Mouse (Mus musculus) mouse embryonic stem cell (cell line): Measurements from ENCODE around the gene Gm20388.
"Not testable (repeated sequence)": the region's sequence is repeated elsewhere in the genome, so short reads cannot be mapped to it uniquely, and the experiment has no call there.

Experiments used
- in situ Hi-C, 2 experiments: fragments of 300-500 bp; cut with MboI; formaldehyde crosslinking; loops; 1 replicate in 1 of 2; 3 replicates in 1 of 2; pipeline ENCODE4 v1.14.3; 2019 to 2020; ENCODE audit warnings: low sequenced_read_pairs in 2 of 2, low pct_unique_long_range_greater_than_20kb in 1 of 2, mixed read lengths in 1 of 2; ENCODE audit not compliant: unreplicated experiment in 1 of 2

Gene Gm20388

DNA sequence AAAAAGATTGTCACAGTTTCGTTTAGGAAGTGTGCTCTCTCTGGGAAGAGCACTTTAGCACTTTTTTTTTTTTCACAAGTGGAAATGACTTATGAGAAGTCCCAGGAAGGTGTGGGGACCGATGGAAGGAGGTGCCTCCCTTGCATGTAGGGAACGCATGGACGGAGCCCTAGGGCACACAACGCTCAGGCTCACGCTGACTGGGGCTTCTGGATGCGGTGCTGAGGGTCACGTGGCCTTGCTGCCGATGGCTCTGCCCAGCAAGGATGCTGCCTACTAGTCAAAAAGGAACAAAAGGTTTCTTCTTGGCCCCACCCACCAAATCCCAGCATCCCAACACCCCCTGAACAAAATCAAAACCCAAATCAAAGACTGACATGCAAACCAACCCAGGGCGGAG lies 2718.7 kb downstream of the Gm20388 start:
- in situ Hi-C loops = no loop called here

GRCm38 (mm10) chr8:122630696-122631095 lies 2720.1 kb downstream of the Gm20388 start:
- in situ Hi-C loops = no loop called here

DNA sequence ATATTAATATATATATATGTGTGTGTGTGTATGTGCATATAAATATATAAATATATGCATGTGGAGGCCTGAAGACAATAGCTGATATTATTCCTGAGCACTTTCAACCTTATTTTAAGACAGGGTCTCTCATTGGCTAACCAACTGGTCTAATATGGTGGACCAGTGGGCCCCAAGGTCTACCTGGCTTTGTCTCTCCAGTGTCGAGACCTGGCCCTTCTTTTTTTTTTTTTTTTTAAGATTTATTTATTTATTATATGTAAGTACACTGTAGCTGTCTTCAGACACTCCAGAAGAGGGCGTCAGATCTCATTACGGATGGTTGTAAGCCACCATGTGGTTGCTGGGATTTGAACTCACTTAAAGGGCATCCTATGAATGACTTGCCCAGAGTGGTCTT lies 2721.5 kb downstream of the Gm20388 start:
- in situ Hi-C loops = not testable (repeated sequence)

GRCm38 (mm10) chr8:122633205-122633604 lies 2722.6 kb downstream of the Gm20388 start:
- in situ Hi-C loops = no loop called here

GRCm38 (mm10) chr8:122635878-122636802 lies 2725.5 kb downstream of the Gm20388 start:
- in situ Hi-C loops = no loop called here

- in situ Hi-C loops = no loop called here
Measured at GRCm38 (mm10) chr8:122636803-122637175, 2726.1 kb downstream of the Gm20388 start.

- in situ Hi-C loops = no loop called here
Measured at GRCm38 (mm10) chr8:122637230-122637629, 2726.6 kb downstream of the Gm20388 start.

- in situ Hi-C loops = no loop called here
Measured at GRCm38 (mm10) chr8:122638601-122639000, 2728.0 kb downstream of the Gm20388 start.

DNA sequence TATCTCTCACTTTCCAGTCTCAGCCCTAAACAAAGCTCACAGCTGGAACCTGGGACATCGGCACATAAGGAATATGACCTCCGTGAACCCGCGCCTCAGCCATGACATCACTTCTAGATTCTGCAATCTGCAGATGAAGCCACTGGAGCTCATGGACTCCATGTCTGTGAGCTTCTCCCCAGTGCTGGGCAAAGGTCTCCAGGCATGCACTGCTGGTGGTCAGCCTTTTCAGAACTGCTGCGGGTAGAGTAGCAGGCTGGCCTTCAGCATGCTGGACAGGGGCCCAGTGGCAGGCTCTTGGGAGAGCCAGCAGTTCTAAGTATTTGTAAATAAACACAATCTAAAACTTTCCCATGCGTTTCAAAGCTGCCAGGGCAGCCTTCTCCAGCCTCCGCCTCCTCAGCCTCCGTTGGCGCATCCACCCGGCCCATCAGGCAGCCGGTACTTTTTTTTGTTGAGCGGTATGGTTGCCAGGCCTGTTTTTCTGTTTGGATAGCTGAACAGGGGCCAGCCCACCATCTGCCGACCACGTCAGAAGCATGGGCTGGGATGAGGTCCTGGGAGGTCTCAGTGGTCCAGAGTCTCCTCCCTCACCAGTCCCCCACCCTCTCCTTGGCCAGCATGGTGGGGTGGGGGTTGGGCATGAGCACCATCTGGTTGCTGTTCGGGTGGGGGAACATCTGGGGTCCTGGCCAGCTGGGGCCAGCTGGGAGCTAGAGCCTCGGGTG lies 2729.0 kb downstream of the Gm20388 start:
- in situ Hi-C loops = no loop called here

DNA sequence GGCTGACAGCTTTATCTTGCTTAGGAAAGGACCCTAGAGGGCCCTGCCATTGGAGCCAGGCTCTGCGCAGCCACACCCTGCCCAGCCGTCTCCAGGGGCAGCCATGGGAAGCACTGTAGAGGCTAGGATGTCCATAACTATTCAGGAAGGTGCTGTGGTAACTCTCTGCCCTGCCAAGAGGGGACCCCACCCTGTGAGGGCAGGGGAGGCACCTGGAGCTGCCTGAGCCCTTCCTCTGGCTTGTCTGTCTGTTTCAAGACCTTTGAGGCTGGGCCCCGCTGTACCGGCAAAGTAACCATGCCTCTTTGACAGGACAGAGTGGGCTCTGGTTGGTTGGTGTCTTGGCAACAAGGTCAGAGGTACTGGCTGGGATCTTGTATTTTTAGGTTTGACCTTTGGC lies 2730.2 kb downstream of the Gm20388 start:
- in situ Hi-C loops = no loop called here

- in situ Hi-C loops = no loop called here
Measured at GRCm38 (mm10) chr8:122641406-122641805, 2730.8 kb downstream of the Gm20388 start.

DNA sequence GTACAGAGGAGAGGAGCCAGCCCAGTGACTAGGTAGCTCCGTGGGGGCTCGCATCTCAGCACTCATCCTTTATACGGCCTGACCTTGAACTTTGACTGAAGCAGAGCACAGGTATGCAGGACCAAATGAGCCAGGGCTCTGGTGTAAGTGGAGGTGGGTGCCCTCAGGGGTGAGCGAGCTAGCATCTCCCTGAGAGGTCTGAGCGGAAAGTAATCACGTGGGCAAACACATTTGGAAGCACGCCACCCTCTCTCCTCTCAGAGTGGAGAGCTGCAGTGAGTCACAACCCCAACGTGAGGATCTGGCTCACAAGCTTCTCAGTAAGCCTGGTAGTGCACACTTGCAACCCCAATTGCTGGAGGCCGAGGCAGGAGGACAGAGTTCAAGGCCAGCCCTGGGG lies 2731.4 kb downstream of the Gm20388 start:
- in situ Hi-C loops = no loop called here

DNA sequence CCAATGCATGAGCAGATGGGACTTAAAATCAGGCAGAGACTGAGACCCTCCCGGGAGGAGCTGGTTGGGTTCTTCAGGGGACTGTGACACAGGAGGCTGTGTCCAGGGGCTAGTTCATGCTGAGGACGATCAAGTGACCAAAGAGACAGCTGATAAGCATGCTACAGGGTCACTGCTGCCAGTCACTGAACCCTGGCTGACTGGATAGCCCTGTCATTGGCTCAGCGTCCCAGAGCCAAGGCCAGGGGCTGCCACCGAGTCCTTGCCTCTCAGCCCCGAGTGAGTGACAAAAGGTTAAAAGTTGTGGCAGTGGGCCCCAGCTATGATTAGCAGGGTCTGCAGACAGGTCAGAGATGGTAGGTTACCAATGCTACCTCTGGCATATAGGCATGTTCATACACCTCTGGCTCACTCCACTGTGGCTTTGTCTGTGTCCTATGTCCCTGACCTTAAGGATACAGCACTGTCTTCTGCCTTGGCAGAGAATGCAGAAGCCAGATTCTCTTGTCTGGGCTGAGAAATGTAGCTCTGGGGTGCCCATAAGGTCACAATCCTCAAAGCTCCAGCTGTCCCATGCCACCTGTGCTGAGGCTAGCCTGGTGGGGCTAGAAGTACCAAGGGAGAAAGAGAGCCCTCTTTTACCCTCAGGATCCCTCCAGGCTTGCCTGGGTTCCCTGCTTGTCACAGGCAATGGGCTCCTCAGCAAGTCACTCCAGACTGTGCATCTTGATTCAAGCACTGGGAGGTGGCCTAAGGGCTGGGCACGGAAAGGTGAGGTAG lies 2733.7 kb downstream of the Gm20388 start:
- in situ Hi-C loops = no loop called here

DNA sequence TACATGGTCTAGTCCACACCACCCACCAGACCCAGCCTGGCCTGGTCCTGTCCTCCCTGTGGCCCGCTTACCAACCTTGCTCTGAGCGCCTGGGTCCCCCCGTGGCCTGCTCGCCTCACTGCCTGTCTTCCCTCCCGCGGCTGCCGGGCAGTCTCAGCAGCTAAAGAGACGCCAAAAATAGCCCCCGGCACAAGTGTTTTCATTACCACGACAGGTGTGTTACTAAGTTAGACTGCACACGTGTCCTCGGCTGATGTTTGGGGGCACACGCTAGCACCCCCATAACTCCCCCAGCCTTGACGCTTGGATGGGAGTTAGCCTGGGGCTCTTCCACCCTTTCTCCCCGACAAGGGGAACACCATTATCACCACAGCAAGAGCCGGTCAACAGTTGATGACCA lies 2735.7 kb downstream of the Gm20388 start:
- in situ Hi-C loops = no loop called here

DNA sequence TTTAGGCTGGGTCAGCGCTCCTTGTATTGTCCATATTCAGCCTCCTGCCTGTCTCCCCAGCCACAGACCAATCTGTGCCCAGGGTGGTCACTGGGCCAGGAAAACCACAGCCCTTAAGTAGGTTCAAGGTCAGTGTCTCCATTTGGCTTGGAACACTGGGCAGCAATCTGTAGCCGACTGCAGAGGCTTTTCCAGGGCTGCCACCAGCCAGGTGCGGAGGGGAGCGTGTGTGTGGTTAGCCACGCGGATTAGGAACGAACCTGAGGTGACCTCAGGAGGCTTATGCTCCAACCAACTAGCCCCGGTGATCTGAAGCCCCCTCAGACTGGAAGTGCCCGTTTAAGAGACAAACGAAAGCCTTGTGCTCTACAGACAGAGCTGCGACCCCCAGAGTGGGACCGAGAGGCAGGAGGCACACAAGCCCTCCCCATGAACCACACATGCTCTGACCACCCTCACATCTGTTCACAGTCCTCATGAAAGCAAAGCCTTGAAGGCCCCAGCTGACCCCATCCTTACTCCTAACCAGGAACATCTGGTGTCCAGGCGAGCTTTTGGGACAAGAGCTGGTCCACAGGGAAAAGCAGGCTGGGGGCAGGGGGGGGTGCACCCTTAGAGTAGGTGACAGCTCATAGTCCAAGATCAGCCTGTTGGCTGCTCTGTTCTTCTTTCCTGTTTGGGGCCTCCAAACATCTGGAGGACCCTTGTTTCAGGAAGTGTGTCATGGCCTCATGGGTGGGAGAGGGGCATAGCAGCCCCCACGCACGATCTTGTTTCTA lies 2737.7 kb downstream of the Gm20388 start:
- in situ Hi-C loops = no loop called here

- in situ Hi-C loops = no loop called here
Measured at GRCm38 (mm10) chr8:122651326-122651921, 2740.8 kb downstream of the Gm20388 start.

DNA sequence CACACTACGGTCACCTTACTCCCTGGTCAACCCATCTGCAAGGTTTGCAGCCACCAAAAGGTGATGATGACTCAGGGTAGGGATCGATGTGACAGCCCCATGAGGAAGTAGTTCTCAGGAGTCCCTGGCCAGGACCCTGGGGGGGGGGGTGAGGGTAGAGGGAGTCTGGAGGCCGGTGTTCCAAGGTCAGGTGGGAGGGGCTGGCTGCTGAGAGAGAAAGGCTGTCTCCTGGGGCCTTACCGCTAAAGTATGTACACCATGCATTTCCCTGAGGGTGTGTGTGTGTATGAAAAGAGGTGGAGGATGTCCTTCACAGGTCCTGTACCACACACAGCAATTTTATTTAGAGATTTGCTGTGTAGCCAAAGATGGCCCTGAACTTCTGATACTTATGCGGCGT lies 2742.0 kb downstream of the Gm20388 start:
- in situ Hi-C loops = no loop called here

DNA sequence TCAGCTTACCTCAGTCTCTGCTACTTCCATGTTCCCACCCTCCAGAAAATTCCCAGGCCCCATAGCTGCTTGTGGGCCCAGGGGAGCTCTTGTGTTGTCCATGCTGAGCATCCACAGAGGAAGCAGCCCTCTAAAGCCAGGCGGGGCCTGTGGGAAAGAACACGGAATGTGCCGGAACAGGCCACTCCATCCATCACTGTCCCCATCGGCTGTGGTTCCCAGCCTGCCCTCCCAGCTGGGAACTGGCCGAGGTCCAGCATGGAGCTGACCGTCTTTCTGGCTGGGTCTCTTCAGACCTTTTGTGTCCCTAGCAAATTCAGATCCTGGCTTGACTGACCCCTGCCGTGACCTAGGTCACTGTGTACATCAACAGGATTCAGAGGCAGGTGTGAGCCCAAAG lies 2744.1 kb downstream of the Gm20388 start:
- in situ Hi-C loops = no loop called here
